Mouse (Mus musculus): Measurements from ENCODE around the gene Cnpy3. TPM values are rescaled to one million over a fixed set of nuclear protein-coding genes. Genes with fewer than 3 reads are reported as not detected.
A peak's percentile ranks its signal among the peaks of the same experiment; 100 is the strongest.
"Not testable (repeated sequence)": the region's sequence is repeated elsewhere in the genome, so short reads cannot be mapped to it uniquely, and the experiment has no call there.

Cnpy3 gene
- total RNA-seq (2021) (10 to 100 TPM; 19.8 to 21.5 TPM), polyA plus RNA-seq (2012; rRNA removed) (19.7 and 20.7 TPM in 2 replicates)
- long read RNA-seq, transcript Cnpy3-201 (6 exons, 1,908 nt) = major isoform, 44 of 49 reads
- long read RNA-seq, partial matches to known transcripts = 0 of 49 reads
- long read RNA-seq, other reads (novel, unspliced or antisense) = 4 of 49 reads

GRCm38 (mm10) chr17:46751794-46752556, at the start of gene Cnpy3:
Cnpy3 (minus strand) TSS chr17:46752214.
- under 1% methylated on average over 58 of the region's 58 CpGs for WGBS
- peak within 1 kb of the TSS; percentile 79 for H3K9ac ChIP-seq (ENCODE audit: low read depth, low read length)
- DNase-seq = peak; percentile 94 to 98
- peak within 1 kb of the TSS; percentile 88 for H3K4me3 ChIP-seq
- no peaks in the 10 kb centered on the region for H3K27me3 ChIP-seq (ENCODE audit: control insufficient read depth, insufficient read depth, low read length)
- no peaks in the 10 kb centered on the region for H3K36me3 ChIP-seq (ENCODE audit: control insufficient read depth, insufficient read depth, low read length)
- no peaks in the 10 kb centered on the region; the same call in 1 of the 2 replicates for H3K79me2 ChIP-seq (replicated peaks; ENCODE audit: control insufficient read depth, insufficient read depth, low read length)
- peaks cover 4% of the 10 kb centered on the region for H3K4me1 ChIP-seq (ENCODE audit: control insufficient read depth, insufficient read depth, low read length)
- intact Hi-C loops (cut with DNase I) = loop anchor here (1.0 to 5.0 kb wide), 2 partner anchors 20 to 40 kb away; partner anchors contain the start of genes 2310039H08Rik and Pex6
- peak within 1 kb of the TSS; percentile 84 for H3K27ac ChIP-seq
- TF ChIP-seq CTCF (IDR thresholded peaks at IDR 0.05) (no peak), POLR2A (IDR thresholded peaks at IDR 0.05; ENCODE audit: insufficient read depth, low read depth, low read length) (peak; percentile 61)

- Histone ChIP-seq H3K79me2 (replicated peaks; ENCODE audit: control insufficient read depth, insufficient read depth, low read length) (no peaks in the 10 kb centered on the region), H3K4me1 (ENCODE audit: control insufficient read depth, insufficient read depth, low read length) (no peaks in the 10 kb centered on the region), H3K9ac (ENCODE audit: low read depth, low read length) (no peak overlapping the region), H3K36me3 (ENCODE audit: control insufficient read depth, insufficient read depth, low read length) (no peaks in the 10 kb centered on the region), H3K4me3 (no peak overlapping the region), H3K27ac (no peak overlapping the region), H3K27me3 (ENCODE audit: control insufficient read depth, insufficient read depth, low read length) (no peaks in the 10 kb centered on the region)
- no peak for TF ChIP-seq EP300 (IDR thresholded peaks at IDR 0.05; ENCODE audit: insufficient read depth, low read depth, low read length)
- no peak for TF ChIP-seq CTCF (IDR thresholded peaks at IDR 0.05)
- TF ChIP-seq POLR2A (IDR thresholded peaks at IDR 0.05; ENCODE audit: insufficient read depth, low read depth, low read length) = no peak
- 72% methylated on average over 6 of the region's 6 CpGs for WGBS
- DNase-seq = no peak
- intact Hi-C loops (cut with DNase I) = no loop called here
Observed at GRCm38 (mm10) chr17:46801761-46802160, 49.7 kb upstream of the Cnpy3 start.

- TF ChIP-seq CTCF (IDR thresholded peaks at IDR 0.05) (no peak), POLR2A (IDR thresholded peaks at IDR 0.05; ENCODE audit: insufficient read depth, low read depth, low read length) (no peak), EP300 (IDR thresholded peaks at IDR 0.05; ENCODE audit: insufficient read depth, low read depth, low read length) (no peak)
- no peak overlapping the region for H3K27ac ChIP-seq
- 64% methylated on average over 10 of the region's 10 CpGs for WGBS
- no peak overlapping the region for H3K9ac ChIP-seq (ENCODE audit: low read depth, low read length)
- no peak for DNase-seq
- no peaks in the 10 kb centered on the region for H3K36me3 ChIP-seq (ENCODE audit: control insufficient read depth, insufficient read depth, low read length)
- H3K4me3 ChIP-seq = no peak overlapping the region
- H3K4me1 ChIP-seq (ENCODE audit: control insufficient read depth, insufficient read depth, low read length) = no peaks in the 10 kb centered on the region
- H3K79me2 ChIP-seq (replicated peaks; ENCODE audit: control insufficient read depth, insufficient read depth, low read length) = no peaks in the 10 kb centered on the region
- intact Hi-C loops (cut with DNase I) = no loop called here
- no peaks in the 10 kb centered on the region for H3K27me3 ChIP-seq (ENCODE audit: control insufficient read depth, insufficient read depth, low read length)
Observed at GRCm38 (mm10) chr17:46799680-46800079, 47.7 kb upstream of the Cnpy3 start.

GRCm38 (mm10) chr17:46797386-46797785, 45.4 kb upstream of the Cnpy3 start:
- Histone ChIP-seq H3K4me3 (no peak overlapping the region), H3K27ac (no peak overlapping the region), H3K36me3 (ENCODE audit: control insufficient read depth, insufficient read depth, low read length) (no peaks in the 10 kb centered on the region), H3K27me3 (ENCODE audit: control insufficient read depth, insufficient read depth, low read length) (no peaks in the 10 kb centered on the region), H3K9ac (ENCODE audit: low read depth, low read length) (no peak overlapping the region), H3K4me1 (ENCODE audit: control insufficient read depth, insufficient read depth, low read length) (no peaks in the 10 kb centered on the region), H3K79me2 (replicated peaks; ENCODE audit: control insufficient read depth, insufficient read depth, low read length) (no peaks in the 10 kb centered on the region)
- intact Hi-C loops (cut with DNase I) = no loop called here
- TF ChIP-seq EP300 (IDR thresholded peaks at IDR 0.05; ENCODE audit: insufficient read depth, low read depth, low read length) = no peak
- TF ChIP-seq POLR2A (IDR thresholded peaks at IDR 0.05; ENCODE audit: insufficient read depth, low read depth, low read length) = no peak
- no peak for TF ChIP-seq CTCF (IDR thresholded peaks at IDR 0.05)
- no peak for DNase-seq
- WGBS = 55% methylated on average over 7 of the region's 8 CpGs

GRCm38 (mm10) chr17:46796743-46797142, 44.7 kb upstream of the Cnpy3 start:
- no peak for TF ChIP-seq CTCF (IDR thresholded peaks at IDR 0.05)
- no peak for TF ChIP-seq POLR2A (IDR thresholded peaks at IDR 0.05; ENCODE audit: insufficient read depth, low read depth, low read length)
- no peak for TF ChIP-seq EP300 (IDR thresholded peaks at IDR 0.05; ENCODE audit: insufficient read depth, low read depth, low read length)
- WGBS = 91% methylated on average over 4 of the region's 4 CpGs
- no peaks in the 10 kb centered on the region for H3K36me3 ChIP-seq (ENCODE audit: control insufficient read depth, insufficient read depth, low read length)
- H3K4me3 ChIP-seq = no peak overlapping the region
- no peaks in the 10 kb centered on the region for H3K79me2 ChIP-seq (replicated peaks; ENCODE audit: control insufficient read depth, insufficient read depth, low read length)
- no peak overlapping the region for H3K27ac ChIP-seq
- intact Hi-C loops (cut with DNase I) = no loop called here
- no peaks in the 10 kb centered on the region for H3K4me1 ChIP-seq (ENCODE audit: control insufficient read depth, insufficient read depth, low read length)
- no peak for DNase-seq
- H3K9ac ChIP-seq (ENCODE audit: low read depth, low read length) = no peak overlapping the region
- H3K27me3 ChIP-seq (ENCODE audit: control insufficient read depth, insufficient read depth, low read length) = no peaks in the 10 kb centered on the region

GRCm38 (mm10) chr17:46792963-46793362, 40.9 kb upstream of the Cnpy3 start:
- Histone ChIP-seq H3K4me3 (no peak overlapping the region), H3K36me3 (ENCODE audit: control insufficient read depth, insufficient read depth, low read length) (no peaks in the 10 kb centered on the region), H3K79me2 (replicated peaks; ENCODE audit: control insufficient read depth, insufficient read depth, low read length) (no peaks in the 10 kb centered on the region), H3K27me3 (ENCODE audit: control insufficient read depth, insufficient read depth, low read length) (no peaks in the 10 kb centered on the region), H3K27ac (no peak overlapping the region), H3K4me1 (ENCODE audit: control insufficient read depth, insufficient read depth, low read length) (no peaks in the 10 kb centered on the region), H3K9ac (ENCODE audit: low read depth, low read length) (no peak overlapping the region)
- WGBS = 76% methylated on average over 2 of the region's 2 CpGs
- no peak for DNase-seq
- intact Hi-C loops (cut with DNase I) = no loop called here
- TF ChIP-seq POLR2A (IDR thresholded peaks at IDR 0.05; ENCODE audit: insufficient read depth, low read depth, low read length) = no peak
- no peak for TF ChIP-seq CTCF (IDR thresholded peaks at IDR 0.05)
- no peak for TF ChIP-seq EP300 (IDR thresholded peaks at IDR 0.05; ENCODE audit: insufficient read depth, low read depth, low read length)

GRCm38 (mm10) chr17:46787974-46788373, 36.0 kb upstream of the Cnpy3 start:
- DNase-seq; H3K27ac ChIP-seq; H3K27me3 ChIP-seq (ENCODE audit: control insufficient read depth, insufficient read depth, low read length); H3K4me3 ChIP-seq; H3K4me1 ChIP-seq (ENCODE audit: control insufficient read depth, insufficient read depth, low read length); H3K36me3 ChIP-seq (ENCODE audit: control insufficient read depth, insufficient read depth, low read length); H3K79me2 ChIP-seq (replicated peaks; ENCODE audit: control insufficient read depth, insufficient read depth, low read length); intact Hi-C loops (cut with DNase I); H3K9ac ChIP-seq (ENCODE audit: low read depth, low read length): not testable (repeated sequence)
- 77% methylated on average over 2 of the region's 2 CpGs for WGBS

Data from heart, adult 2 months (tissue).